Mouse (Mus musculus) kidney, postnatal 10 days (tissue): ENCODE results near the gene Elmod3.
A peak's percentile ranks its signal among the peaks of the same experiment; 100 is the strongest.

Source experiments
- DNase-seq: peaks from one replicate; pipeline ENCODE4 v3.0.0; 2021; ENCODE audit warnings: mixed read lengths

The Elmod3 gene

DNA sequence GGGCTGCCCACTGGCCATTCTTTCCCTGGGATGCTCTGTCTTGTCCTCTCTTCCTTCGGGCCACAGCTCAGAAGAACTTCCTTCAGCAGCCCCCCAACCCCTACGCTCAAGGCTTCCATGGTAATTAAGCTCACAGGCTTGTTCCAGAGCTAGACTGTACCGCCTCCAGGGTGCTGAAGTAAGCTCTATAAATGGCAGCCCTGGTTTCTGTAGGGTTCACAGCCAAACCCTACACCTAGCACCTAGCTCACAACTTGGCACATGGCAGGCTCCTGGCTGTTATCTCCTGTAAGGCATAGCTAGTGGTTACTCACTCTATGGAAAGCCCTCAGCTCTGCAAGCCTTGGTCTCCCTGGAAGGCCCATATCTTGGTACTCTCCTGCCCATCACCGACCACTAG, 65.6 kb downstream of the Elmod3 start:
- DNase-seq = no peak

DNA sequence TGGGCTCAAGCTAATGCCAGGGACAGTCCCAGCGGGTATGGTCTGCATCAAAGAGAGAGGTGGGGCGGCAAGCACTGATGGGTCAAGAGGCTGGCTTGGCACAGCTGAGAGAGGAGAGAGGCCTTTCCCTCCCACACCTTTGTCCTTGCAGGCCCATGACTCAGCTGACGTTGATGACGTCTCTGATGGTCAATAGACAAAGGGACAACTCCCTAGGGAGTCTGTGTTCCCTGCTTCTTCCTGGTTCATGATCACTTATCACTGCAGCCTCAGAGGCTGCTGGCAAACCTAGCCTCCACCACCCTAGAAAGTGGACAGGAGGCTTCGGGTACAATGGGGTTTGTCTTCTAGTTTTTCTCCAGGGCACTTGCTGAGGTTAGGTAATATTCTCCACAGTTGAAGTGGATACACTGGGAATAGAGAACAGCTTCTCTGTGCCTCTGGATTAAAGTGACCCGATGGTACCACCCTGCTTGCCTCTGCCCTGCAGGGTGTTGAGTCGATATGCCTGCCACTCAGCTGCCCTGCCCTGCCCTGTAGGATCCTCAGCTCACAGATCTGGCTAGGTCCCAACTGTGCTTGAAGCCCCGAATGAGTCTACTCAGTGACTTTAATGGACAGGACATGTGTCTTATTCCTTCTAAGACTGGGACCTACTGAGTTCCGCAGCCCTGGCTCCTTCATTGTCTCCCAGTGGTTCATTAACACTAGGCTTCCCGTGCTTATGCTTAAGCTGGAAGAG, 69.6 kb downstream of the Elmod3 start:
- DNase-seq = no peak

DNA sequence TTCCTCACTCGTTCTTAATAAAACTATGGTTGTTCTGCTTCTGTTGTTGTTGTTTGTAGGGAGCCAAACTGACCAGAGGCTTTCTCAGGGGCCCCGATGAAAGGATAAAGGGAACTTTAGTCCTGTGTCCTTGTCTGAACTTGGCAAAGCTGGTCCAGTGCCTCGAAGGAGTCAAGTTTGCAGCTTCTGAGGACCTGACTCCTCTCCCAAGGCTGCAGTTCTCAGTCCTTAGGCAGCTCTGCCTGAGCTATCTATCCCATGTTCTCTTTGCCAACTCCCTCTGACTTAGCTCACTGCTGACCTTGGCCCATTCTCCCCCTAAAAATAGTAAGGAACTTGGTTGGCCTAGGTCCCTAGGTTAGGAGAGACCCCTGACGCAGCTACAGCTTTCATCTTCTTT, 71.1 kb downstream of the Elmod3 start:
- DNase-seq = no peak

DNA sequence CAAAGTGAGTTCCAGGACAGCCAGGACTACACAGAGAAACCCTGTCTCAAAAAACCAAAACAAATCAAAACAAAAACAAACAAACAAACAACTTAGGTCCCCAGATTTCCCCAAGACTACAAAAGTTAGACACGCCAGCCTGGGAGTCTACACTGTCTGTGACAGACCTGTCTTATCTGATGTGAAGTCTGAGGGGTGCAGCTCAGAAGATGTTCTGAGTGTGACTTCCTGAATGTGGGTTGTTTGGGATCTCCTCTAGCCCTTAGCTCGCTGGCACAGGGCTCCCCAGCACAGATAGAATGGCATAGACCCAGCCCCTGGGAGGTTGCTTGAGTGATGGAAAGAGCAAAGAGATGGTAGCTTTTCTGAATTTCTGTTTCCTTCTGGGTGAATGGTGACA, 74.1 kb downstream of the Elmod3 start:
- no peak for DNase-seq

DNA sequence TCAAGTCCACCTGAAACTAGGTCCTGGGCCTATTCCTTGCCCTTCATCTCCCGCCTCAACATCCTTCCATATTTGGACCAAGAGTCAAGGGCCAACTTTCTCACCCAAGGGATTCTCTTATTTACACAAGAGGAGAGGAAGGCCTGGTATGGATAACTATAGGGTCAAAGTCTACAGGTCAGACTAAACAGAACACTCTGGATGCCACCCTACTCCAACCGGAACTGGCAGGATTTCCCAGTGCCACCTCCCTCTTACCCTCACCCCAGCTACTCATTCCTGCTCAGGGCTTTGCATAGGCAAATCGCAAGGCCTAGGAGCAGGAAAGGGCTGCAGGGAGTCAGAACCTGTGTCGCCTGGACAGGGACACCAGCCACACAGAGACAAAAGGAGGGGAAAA, 75.0 kb downstream of the Elmod3 start:
- DNase-seq = no peak

DNA sequence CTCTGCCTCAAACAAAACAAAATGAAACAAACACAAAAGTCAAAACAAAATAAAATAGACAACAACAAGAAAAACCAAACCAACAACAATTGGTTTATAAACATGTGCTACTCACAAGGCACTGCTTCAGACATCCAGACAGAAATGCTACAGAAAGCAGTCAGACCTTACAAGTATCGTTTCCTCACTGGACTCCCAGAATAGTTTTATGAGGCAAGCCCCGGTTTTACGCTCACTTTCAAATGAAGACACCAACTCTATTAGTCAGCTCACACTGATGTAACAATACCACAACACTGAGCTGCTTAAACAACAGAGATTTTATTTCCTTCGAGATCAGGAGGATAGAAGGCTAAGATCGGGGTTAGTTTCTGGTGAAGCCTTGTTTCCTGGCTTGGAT, 75.9 kb downstream of the Elmod3 start:
- DNase-seq = no peak

DNA sequence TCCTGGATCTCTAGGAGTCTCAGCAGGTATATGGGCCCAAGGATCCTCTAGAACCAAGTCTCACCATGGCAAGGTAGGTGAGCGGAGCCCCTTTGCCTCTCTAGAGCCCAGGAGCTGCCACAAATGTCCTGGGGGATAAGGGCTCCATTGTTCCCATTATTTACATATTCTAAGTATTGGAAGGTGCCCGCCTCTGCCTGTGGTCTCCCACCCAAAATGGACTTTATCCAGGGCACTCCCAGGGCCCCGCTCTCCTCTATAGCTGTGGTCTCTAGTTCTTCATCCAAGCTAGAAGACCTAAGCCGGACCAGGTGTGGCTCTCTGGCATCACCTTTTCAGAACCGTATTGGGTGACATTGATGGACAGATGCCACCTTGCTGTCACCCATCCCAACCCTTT, 76.6 kb downstream of the Elmod3 start, which contains the start of gene Sh2d6:
Sh2d6 (minus strand) TSS at position 101 of the 400 bp plus-strand sequence.
- no peak for DNase-seq

DNA sequence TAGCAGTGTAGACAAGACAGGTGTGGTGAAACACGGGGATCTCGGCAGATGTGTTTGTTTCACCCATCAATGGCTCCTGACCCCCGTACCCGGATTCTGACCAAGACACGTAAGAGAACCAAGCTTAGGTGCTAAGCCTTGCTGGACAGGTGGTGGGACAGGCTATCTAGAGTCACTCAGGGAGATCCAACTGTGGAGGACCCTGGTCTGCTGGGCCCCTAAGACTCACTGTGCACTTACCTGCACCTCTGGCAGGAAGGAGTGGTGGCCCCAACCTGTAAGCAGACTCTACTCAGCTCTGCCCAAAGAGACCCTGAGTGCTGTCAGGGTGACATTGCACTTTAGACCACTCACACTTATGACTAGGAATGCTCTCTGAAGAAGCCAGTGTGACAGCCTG, 77.3 kb downstream of the Elmod3 start:
- DNase-seq = no peak

DNA sequence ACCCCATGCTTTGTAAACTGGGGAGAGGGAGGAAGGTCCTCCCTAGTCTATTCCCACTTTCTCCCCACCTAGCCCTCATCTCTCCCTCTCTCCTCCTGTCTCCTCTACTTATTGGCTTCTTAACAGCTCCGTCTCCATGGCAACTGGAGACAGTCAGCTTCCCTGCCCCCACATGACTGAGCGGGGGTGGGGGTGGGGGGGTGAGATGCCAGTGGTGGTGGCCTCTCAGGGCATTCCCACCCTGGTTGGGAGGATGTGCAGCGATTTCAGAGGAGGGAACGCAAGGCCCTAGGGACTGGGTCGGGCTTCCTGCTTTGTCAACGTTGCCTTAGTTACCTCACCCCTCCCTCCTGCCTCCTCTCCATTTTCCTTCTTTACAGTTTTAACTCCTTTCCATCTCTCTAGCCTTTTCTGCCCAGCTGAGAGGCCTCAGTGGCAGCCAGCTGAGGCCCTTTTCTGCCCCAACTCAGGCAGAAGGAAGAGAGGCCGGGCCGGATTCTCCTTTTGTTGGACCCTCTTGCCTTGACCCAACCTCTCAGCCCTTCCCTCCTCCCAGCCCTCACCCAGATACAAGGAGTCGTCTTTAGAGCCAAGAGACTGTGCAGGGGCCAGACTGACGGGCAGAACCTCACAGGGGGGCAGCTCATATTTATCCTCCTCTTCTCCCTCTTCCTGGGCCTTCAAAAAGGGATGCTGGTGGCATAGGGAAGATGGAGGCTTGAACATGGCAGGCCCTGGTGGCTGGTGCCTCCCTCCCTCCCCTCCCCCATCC, 78.1 kb downstream of the Elmod3 start:
- peak; percentile 70 for DNase-seq

DNA sequence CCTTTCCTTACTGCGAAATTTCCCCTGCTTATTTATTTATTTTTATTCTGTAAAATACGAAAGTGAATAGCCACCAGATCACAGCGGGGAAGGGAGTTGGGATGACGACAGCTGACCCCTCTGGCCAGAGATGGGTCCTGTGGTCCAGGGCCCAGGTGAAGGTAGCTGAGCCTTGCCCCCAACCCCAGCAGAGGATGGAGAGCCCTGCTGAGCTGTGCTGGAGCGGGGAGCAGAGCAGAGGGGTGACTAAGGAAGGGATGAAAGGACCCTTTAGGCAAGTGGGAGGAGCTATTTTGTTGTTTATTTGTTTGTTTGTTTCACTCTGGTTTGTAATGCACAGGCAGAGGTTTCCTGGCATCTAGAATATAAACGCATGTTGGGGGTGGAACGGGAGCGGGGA, 78.9 kb downstream of the Elmod3 start:
- DNase-seq = no peak

DNA sequence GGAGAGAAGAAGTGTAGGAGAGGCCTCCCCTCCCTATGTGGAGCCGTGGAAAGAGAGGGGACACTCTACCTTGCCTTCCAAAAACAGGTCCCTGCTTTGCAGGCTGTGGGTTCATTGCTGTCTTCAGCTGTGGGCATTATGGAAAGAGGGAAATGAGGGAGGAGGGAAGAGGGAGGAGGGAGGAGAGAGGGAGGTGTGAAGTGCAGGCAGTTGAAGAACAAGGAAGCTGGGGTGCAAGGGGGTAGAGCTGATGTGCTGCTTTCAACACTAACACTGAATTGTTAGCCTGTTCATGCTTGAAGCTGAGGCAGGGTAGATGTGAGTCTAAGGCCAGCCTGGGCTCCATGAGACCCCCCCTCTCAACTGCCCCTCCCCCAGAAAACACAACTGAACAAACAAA, 79.4 kb downstream of the Elmod3 start:
- DNase-seq = no peak
